Mouse (Mus musculus) ES-Bruce4 (cell line): ENCODE data around the gene Dync1i1.

ENCODE experiments used
- CTCF ChIP-seq: IDR thresholded peaks from one replicate; pipeline ENCODE4 v1.8.1; 2011; ENCODE audit warnings: low read depth, low read length
- EP300 ChIP-seq: IDR thresholded peaks from 2 replicates; pipeline ENCODE4 v1.6.1; 2011; ENCODE audit warnings: low read depth, low read length; ENCODE audit not compliant: insufficient read depth
- POLR2A ChIP-seq: IDR thresholded peaks from one replicate; pipeline ENCODE4 v1.8.1; 2011; ENCODE audit warnings: low read length; ENCODE audit not compliant: insufficient read depth

GRCm38 (mm10) chr6:5726237-5726670 lies 815 bp downstream of the Dync1i1 start:
- TF ChIP-seq CTCF, result no peak
- TF ChIP-seq POLR2A, result no peak
- no peak for TF ChIP-seq EP300
